Mouse (Mus musculus) adrenal gland, postnatal 4 days (tissue): Measurements from ENCODE around the gene Gm17079. TPM values are rescaled to one million over a fixed set of nuclear protein-coding genes. Genes with fewer than 3 reads are reported as not detected.
"Not testable (repeated sequence)": the region's sequence is repeated elsewhere in the genome, so short reads cannot be mapped to it uniquely, and the experiment has no call there.

ENCODE experiments used
- DNase-seq, 2 experiments: peaks; one replicate each; pipeline ENCODE4 v3.0.0; 2021 to 2022; ENCODE audit warnings: low spot score in 2 of 2, mixed read lengths in 2 of 2
- long read RNA-seq, 2 experiments: library from polyadenylated mRNA; stranded (forward); transcript quantifications; one replicate each; pipeline ENCODE4 v2.0.0; 2021
- total RNA-seq, 2 experiments: library from RNA; stranded (reverse); gene quantifications; 2 replicates each; pipeline ENCODE4 v1.2.3; 2021

The Gm17079 gene
- not detected for total RNA-seq
- long read RNA-seq, experiment 1 = 0 reads
- long read RNA-seq, experiment 2 = 0 reads

- DNase-seq = not testable (repeated sequence)
Observed at GRCm38 (mm10) chr14:51695368-51695767, at the start of gene Gm17079. Gene Gm17079, minus strand, starts transcription at chr14:51695468.

DNA sequence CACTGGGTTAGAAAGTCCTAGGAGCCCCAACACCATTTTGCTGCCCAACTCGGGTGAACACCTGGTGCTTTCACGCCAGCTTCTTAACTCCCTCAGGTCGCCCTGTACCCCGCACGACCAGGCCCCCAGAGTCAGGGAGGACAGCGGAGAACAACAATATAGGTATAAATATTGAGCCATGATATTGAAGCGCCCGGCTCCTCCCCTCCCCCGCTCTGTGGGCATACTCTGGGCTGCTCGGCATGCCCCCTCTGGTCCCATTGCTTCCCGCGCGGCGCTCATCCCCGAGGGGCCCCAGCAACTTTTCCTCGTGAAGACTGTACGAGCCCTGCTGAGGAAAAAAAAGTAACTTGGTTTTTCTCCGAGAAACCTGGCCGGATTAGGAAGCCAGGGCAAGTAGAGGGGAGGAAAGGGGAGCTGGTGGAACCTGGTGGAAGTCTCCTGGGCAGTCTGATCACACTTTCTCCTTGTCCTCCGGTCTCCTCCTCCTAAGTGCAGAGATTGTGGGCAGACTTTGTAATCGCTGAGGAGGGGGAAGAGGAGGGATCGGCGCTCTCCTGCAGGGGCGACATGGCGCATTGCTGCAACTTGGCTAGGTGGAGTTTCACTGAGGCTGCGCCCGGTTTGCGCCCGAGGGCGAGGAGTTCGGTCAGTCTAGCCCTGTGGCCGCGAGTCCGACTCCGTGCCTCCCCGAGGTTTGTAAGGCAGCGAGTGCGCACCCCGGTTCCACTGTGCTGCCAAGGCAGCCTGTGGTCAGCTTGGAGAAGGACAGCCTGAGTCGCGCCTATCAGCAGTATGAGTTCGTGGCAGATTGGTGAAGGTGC, 45.3 kb upstream of the Gm17079 start:
- no peak for DNase-seq

- DNase-seq = no peak
Observed at GRCm38 (mm10) chr14:51739150-51739993, 44.1 kb upstream of the Gm17079 start.

- no peak for DNase-seq
Observed at GRCm38 (mm10) chr14:51738411-51739149, 43.3 kb upstream of the Gm17079 start.

DNA sequence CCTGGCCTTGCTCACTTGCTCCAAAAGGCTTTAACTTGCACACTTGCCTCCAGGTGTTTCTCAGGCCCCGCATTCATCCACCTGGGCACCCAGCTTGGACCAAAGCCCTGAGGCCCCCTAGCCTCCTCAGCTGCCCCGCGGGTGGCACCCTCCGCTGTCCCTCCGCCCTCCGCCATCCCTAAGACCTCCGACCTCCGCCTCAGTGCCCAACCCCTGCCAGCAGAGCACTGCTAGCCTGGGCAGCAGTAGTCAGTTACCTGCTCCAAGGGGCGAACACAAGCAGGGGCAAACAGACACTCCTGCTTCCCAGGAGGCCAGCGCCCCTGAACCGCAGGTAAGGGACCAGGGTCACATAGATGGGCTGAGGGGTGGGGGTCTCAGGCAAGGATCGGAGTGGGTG, 42.7 kb upstream of the Gm17079 start:
- no peak for DNase-seq

GRCm38 (mm10) chr14:51717083-51717482, 21.8 kb upstream of the Gm17079 start, which contains the start of gene Gm5800:
Gene Gm5800, minus strand, starts transcription at chr14:51717183.
- DNase-seq = no peak

DNA sequence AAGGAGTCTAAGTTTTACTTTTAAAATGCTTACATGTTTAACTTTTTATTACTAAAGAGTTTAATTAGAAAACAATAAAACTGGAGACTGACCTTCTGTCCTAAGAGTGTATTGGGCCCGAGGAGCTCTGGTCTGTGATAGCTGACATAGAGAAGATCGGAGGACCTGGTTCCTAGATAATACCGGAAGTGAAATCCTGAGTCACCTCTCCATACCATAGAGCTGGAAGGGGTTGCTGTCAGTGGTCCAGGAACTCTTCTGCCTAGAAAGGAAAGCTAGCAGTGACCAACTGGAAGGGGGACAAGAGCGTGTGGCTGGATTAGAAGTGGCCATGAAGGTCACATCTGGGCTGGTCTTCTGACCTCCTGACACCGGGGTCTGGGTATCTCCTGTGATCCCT, 18.0 kb downstream of the Gm17079 start:
- no peak for DNase-seq

Other genes starting within 250 kb of the Gm17079 start
- not detected for gene Vmn2r89, start 243.6 kb downstream of the Gm17079 start, total RNA-seq
- not detected for gene Gm5622, start 142.7 kb downstream of the Gm17079 start, total RNA-seq
- gene Gm17175, start 121.4 kb downstream of the Gm17079 start, total RNA-seq = not detected
- gene Gm17174, start 103.3 kb downstream of the Gm17079 start, total RNA-seq = not detected
- not detected for gene Gm17078, start 84.2 kb downstream of the Gm17079 start, total RNA-seq
- not detected for gene Gm4181, start 59.8 kb downstream of the Gm17079 start, total RNA-seq
- not detected for gene Gm5800, start 21.7 kb upstream of the Gm17079 start, total RNA-seq
- gene Ang4, start 78.1 kb upstream of the Gm17079 start, total RNA-seq = not detected
- gene AY358078, start 104.6 kb upstream of the Gm17079 start, total RNA-seq = not detected
- under 1 TPM in 1 of 2 experiments, not detected in 1; 0.73 TPM for gene Ear6, start 158.2 kb upstream of the Gm17079 start, total RNA-seq
- gene Mettl17, start 189.4 kb upstream of the Gm17079 start, total RNA-seq = 10 to 100 TPM; 37.5 to 44.2 TPM
- under 1 TPM; 0.82 to 0.95 TPM for gene Slc39a2, start 197.4 kb upstream of the Gm17079 start, total RNA-seq
- 100 to 1,000 TPM; 155 to 181 TPM for gene Ndrg2, start 218.7 kb upstream of the Gm17079 start, total RNA-seq
- gene Tppp2, start 223.0 kb upstream of the Gm17079 start, total RNA-seq = not detected
- not detected for gene Rnase13, start 227.3 kb upstream of the Gm17079 start, total RNA-seq